Mouse (Mus musculus) heart, embryonic 13.5 days (tissue): ENCODE results near the gene Elf5. TPM values are rescaled to one million over a fixed set of nuclear protein-coding genes. Genes with fewer than 3 reads are reported as not detected.

Experiments used
- ATAC-seq: fragments of 200-750 bp; cut with Nextera tagmentation; 2 replicates; pipeline ENCODE4 v1.8.0; 2017; ENCODE audit warnings: moderate TSS enrichment; ENCODE audit not compliant: insufficient number of reproducible peaks, low FRiP score, low TSS enrichment; ENCODE audit errors: extremely low read depth
- H3K27ac ChIP-seq: fragments of 300-500 bp; sonication (generic); replicated peaks from 2 replicates; pipeline ENCODE4 v1.5.1; 2015; ENCODE audit warnings: moderate library complexity, mild to moderate bottlenecking, inconsistent platforms
- H3K27me3 ChIP-seq: fragments of 300-500 bp; sonication (generic); replicated peaks from 2 replicates; pipeline ENCODE4 v1.6.1; 2015; ENCODE audit warnings: mild to moderate bottlenecking, inconsistent platforms
- H3K36me3 ChIP-seq: fragments of 300-500 bp; sonication (generic); 2 replicates; pipeline ENCODE4 v1.6.1; 2015; ENCODE audit warnings: mild to moderate bottlenecking, inconsistent platforms
- H3K4me1 ChIP-seq: fragments of 300-500 bp; sonication (generic); 2 replicates; pipeline ENCODE4 v1.6.1; 2015; ENCODE audit warnings: inconsistent platforms
- H3K4me2 ChIP-seq: fragments of 300-500 bp; sonication (generic); 2 replicates; pipeline ENCODE4 v1.6.1; 2015; ENCODE audit warnings: inconsistent platforms, mild to moderate bottlenecking, moderate library complexity
- H3K4me3 ChIP-seq: fragments of 300-500 bp; sonication (generic); 2 replicates; pipeline ENCODE4 v1.5.1; 2015; ENCODE audit warnings: moderate library complexity, mild to moderate bottlenecking, inconsistent platforms
- H3K9ac ChIP-seq: fragments of 300-500 bp; sonication (generic); 2 replicates; pipeline ENCODE4 v1.6.1; 2015; ENCODE audit warnings: inconsistent platforms, mild to moderate bottlenecking, moderate library complexity
- H3K9me3 ChIP-seq: fragments of 300-500 bp; sonication (generic); 2 replicates; pipeline ENCODE4 v1.6.1; 2016; ENCODE audit warnings: inconsistent platforms
- WGBS: fragments of 180-500 bp; shearing (Covaris S2); methylation state at CpG from one replicate; pipeline ENCODE4 v1.1.7; 2015; ENCODE audit warnings: mixed read lengths; 5-methylcytosine and 5-hydroxymethylcytosine counted together
- polyA plus RNA-seq: library from polyadenylated mRNA; unstranded; fragments of >200 nt; fragmentation: Nextera tagmentation; extraction: Ambion mirVana; gene quantifications from 2 replicates; pipeline ENCODE4 v1.2.1, GENCODE M21; 2015

Elf5 gene
- polyA plus RNA-seq, 1 experiment from 2014 or later = not detected

DNA sequence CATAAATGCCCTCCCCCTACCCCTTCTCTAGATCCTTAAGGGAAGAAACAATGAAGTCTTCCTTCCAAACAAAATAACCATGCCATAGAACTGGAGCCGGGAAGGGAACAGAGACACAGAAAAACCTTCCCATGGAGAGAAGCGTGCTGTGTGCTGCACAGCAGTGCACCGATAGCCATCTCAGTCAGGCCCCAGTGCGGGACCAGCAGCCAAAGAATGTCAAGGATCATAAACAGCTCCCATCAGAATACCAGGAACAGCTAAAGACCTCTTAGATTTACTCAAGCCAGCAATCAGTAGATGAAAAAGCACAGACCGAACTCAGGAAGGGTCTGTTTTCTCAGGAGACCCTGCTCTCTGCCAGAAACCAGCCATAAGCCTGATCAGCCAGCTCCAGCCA is 25.0 kb downstream of the Elf5 start:
- H3K4me1 ChIP-seq = peaks cover 42% of the 10 kb centered on the region
- H3K4me3 ChIP-seq = no peak overlapping the region
- no peaks in the 10 kb centered on the region for H3K36me3 ChIP-seq
- peak; percentile 32; the same call in 1 of the 2 replicates for ATAC-seq
- 39% methylated on average over 5 of the region's 5 CpGs for WGBS
- H3K4me2 ChIP-seq = no peak overlapping the region
- H3K9me3 ChIP-seq = no peaks in the 10 kb centered on the region
- H3K27ac ChIP-seq = peak overlapping the region; percentile 69
- H3K27me3 ChIP-seq = no peaks in the 10 kb centered on the region
- 0 out of 2 replicates have a peak overlapping the region, but pooled peaks have one; percentile 17 for H3K9ac ChIP-seq

DNA sequence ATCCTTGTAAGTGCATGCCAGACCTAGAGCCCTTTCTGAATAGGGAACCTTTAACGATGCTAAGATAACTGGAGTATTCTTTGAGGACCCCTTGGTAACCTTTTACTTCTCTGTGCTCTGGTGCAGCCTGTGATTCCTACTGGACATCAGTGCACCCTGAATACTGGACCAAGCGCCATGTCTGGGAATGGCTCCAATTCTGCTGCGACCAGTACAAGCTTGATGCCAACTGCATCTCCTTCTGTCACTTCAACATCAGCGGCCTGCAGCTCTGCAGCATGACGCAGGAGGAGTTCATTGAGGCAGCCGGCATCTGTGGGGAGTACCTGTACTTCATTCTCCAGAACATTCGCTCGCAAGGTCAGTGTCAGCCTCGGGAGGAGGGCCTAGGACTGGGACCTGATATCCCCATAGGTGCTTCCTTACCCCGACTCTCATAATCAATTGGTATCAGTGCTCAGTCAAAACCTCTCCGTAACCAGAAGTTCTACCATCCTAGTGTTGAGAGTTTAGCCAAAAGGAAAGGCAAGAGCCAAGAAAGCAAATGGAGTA is 27.7 kb downstream of the Elf5 start:
- no peak overlapping the region for H3K4me3 ChIP-seq
- no peak overlapping the region for H3K27ac ChIP-seq
- H3K27me3 ChIP-seq = no peaks in the 10 kb centered on the region
- H3K4me2 ChIP-seq = peak overlapping the region; percentile 56
- H3K36me3 ChIP-seq = no peaks in the 10 kb centered on the region
- H3K9ac ChIP-seq = 0 out of 2 replicates have a peak overlapping the region, but pooled peaks have one; percentile 24
- ATAC-seq = no peak
- H3K9me3 ChIP-seq = no peaks in the 10 kb centered on the region
- peaks cover 29% of the 10 kb centered on the region for H3K4me1 ChIP-seq
- WGBS = 73% methylated on average over 11 of the region's 11 CpGs

DNA sequence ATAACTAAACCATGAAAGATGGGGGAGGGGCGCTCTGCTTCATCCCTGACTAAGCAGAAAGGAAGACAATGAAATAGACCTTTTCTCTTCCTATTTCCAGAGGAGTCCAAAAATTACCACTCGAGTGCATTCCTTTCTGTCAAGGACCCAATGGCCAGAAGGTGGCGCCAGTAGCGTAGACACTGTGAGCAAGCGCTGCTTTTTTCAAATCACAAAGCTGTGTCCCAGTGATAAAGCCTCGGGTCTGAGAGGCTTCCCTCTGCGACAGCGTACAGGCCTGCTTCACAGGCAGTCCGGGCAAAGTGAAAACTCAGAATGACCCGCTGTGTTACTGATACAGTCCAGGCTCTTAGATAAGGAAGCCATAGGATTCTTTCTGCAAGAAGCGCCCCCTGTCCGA is 28.2 kb downstream of the Elf5 start:
- Histone ChIP-seq H3K36me3 (no peaks in the 10 kb centered on the region), H3K9me3 (no peaks in the 10 kb centered on the region), H3K27me3 (no peaks in the 10 kb centered on the region), H3K4me2 (peak overlapping the region; percentile 56), H3K4me1 (peaks cover 29% of the 10 kb centered on the region), H3K4me3 (peak overlapping the region; percentile 20), H3K9ac (peak overlapping the region; percentile 56), H3K27ac (no peak overlapping the region)
- ATAC-seq = no peak
- under 1% methylated on average over 12 of the region's 12 CpGs for WGBS

DNA sequence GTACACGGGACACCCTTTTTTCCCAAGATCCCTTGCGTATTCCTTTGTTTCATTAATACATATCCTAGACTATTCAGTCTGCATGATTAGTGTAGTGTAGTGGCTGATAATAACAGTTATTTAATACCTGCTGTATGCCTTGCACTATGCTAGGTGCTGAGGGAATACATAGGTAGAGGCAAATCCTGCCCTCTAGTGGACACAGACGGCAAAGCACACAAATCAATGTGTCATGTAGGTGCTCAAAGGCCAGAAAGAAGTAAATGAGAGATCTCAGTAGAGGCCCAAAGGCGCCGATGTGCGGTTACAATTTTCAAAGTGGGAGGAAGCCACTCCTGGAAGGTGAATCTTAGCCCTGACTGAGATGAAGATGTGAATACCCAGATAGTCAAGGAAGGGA is 34.3 kb downstream of the Elf5 start:
- Histone ChIP-seq H3K4me2 (no peak overlapping the region), H3K9ac (no peak overlapping the region), H3K4me1 (peaks cover 5% of the 10 kb centered on the region), H3K4me3 (no peak overlapping the region), H3K36me3 (no peaks in the 10 kb centered on the region), H3K27me3 (peaks cover 10% of the 10 kb centered on the region), H3K9me3 (no peaks in the 10 kb centered on the region), H3K27ac (no peak overlapping the region)
- 54% methylated on average over 6 of the region's 6 CpGs for WGBS
- no peak for ATAC-seq

DNA sequence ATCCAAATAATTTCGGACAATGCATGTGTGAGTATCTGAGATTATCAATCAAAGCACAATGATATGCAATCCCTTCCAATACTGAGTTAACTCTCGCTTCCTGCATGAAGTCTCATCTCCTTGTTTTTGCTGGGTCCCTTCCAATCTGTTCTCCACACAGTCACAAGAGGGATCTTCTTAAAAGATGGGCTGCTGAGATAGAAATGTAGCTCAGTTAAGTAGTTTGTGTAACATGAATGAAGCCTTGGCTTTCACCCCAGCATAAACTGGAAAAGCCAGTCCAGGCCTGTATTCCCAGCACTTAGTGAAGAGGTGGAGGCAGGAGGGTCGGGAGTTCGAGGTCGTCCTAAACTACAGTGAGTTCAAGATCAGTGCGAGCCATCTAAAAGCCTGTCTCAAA is 34.8 kb downstream of the Elf5 start:
- H3K4me2 ChIP-seq = no peak overlapping the region
- no peak for ATAC-seq
- 82% methylated on average over 6 of the region's 6 CpGs for WGBS
- no peaks in the 10 kb centered on the region for H3K36me3 ChIP-seq
- H3K9ac ChIP-seq = no peak overlapping the region
- peaks cover 5% of the 10 kb centered on the region for H3K4me1 ChIP-seq
- peaks cover 10% of the 10 kb centered on the region for H3K27me3 ChIP-seq
- no peak overlapping the region for H3K27ac ChIP-seq
- no peaks in the 10 kb centered on the region for H3K9me3 ChIP-seq
- H3K4me3 ChIP-seq = no peak overlapping the region

DNA sequence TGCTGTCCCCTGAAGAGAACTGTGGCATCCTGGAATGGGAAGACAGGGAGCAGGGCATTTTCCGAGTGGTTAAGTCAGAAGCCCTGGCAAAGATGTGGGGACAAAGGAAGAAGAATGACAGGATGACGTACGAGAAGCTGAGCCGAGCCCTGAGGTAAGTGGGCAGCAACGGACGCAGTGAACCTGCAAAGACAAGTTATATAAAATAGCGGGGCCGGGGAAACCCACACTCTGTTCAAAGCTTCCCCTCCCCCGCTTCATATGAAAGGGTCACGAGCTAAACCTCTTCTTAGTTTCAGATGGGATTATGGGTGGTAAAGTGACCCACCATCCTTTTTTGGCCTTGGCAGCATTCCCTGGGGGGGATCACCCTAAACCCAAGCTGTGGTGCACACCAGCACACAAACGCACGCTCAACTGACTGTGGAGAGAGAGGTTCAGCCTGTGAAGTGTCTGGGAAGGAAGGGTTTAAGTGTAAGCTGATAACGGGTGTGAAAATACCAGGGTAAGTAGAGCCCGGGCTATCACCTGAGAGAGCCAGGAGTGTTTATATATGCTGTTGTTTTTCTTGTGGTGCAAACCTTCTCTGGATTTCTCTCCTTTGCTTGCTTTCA is 37.6 kb downstream of the Elf5 start:
- Histone ChIP-seq H3K4me1 (peaks cover 5% of the 10 kb centered on the region), H3K9ac (no peak overlapping the region), H3K27ac (no peak overlapping the region), H3K4me3 (no peak overlapping the region), H3K9me3 (no peaks in the 10 kb centered on the region), H3K4me2 (peak overlapping the region; percentile 26; the same call in 1 of the 2 replicates), H3K27me3 (peaks cover 10% of the 10 kb centered on the region), H3K36me3 (peaks cover 19% of the 10 kb centered on the region)
- no peak for ATAC-seq
- 34% methylated on average over 14 of the region's 14 CpGs for WGBS

DNA sequence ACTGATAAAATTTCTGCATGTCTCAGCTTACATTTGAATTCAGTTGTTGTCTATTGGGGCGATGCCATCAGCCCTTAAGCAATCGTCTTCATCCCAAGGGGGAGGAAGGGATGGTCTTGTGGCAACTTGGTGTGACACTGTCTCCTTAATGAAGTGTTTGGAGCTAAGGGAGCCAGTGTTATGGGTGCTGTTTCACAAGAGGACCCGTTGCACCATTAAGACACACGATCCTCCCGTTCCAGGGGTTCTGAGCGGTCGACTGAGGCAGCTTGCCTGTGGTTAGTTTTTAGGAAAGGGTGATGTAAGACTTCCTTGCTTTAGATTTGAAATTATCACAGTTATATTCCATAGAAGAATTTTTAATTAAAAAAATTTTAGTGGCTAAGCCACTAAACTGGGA is 38.3 kb downstream of the Elf5 start:
- no peak for ATAC-seq
- Histone ChIP-seq H3K9me3 (no peaks in the 10 kb centered on the region), H3K4me1 (peaks cover 5% of the 10 kb centered on the region), H3K4me3 (no peak overlapping the region), H3K4me2 (no peak overlapping the region), H3K27me3 (peaks cover 10% of the 10 kb centered on the region), H3K36me3 (peaks cover 27% of the 10 kb centered on the region), H3K27ac (no peak overlapping the region), H3K9ac (no peak overlapping the region)
- WGBS = 79% methylated on average over 7 of the region's 7 CpGs

DNA sequence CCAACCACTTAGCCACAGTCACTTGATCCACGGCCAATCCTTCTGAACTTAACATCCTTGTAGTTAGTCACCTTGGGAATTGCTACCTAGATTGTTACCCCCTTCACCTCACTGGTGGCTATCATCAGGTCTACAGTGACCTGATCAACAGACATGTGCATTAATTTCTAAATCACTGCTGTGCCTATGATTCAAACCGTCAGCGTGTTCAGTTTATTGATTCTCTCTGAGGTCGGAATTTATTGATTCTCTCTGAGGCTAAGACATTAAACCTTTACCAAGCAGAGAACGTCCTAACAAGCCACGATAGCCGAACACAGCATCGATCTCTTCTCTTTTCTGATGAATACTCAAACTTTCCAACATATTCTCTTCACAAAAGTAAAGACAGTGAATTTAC is 38.8 kb downstream of the Elf5 start:
- peaks cover 10% of the 10 kb centered on the region for H3K27me3 ChIP-seq
- H3K4me3 ChIP-seq = no peak overlapping the region
- no peak overlapping the region for H3K9ac ChIP-seq
- no peak overlapping the region for H3K4me2 ChIP-seq
- peaks cover 5% of the 10 kb centered on the region for H3K4me1 ChIP-seq
- H3K27ac ChIP-seq = no peak overlapping the region
- WGBS = 89% methylated on average over 8 of the region's 8 CpGs
- peaks cover 31% of the 10 kb centered on the region for H3K36me3 ChIP-seq
- no peak for ATAC-seq
- no peaks in the 10 kb centered on the region for H3K9me3 ChIP-seq

DNA sequence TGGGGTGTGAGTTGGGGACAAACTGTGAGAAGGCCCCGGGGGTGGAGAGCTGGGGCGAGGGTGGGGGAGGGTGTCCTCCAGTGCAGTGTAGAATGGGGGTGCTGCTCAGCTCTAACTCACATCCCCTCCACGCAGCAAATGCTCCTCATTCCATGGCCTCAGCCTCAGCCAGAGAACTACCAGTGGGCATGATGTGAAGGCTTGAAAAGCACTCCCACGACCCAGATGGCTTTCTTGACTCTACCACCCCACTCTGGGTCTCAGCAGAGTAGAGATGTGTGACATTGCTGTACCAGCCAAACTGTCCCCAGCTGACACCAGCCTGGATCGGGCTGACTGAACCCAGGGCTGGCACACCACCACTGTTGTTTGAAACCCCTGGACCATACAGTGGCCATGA is 41.1 kb downstream of the Elf5 start:
- no peak for ATAC-seq
- Histone ChIP-seq H3K27ac (no peak overlapping the region), H3K9ac (no peak overlapping the region), H3K4me2 (no peak overlapping the region), H3K4me1 (peaks cover 5% of the 10 kb centered on the region), H3K4me3 (no peak overlapping the region), H3K9me3 (no peaks in the 10 kb centered on the region), H3K27me3 (peaks cover 4% of the 10 kb centered on the region), H3K36me3 (peaks cover 49% of the 10 kb centered on the region)
- 82% methylated on average over 5 of the region's 5 CpGs for WGBS

DNA sequence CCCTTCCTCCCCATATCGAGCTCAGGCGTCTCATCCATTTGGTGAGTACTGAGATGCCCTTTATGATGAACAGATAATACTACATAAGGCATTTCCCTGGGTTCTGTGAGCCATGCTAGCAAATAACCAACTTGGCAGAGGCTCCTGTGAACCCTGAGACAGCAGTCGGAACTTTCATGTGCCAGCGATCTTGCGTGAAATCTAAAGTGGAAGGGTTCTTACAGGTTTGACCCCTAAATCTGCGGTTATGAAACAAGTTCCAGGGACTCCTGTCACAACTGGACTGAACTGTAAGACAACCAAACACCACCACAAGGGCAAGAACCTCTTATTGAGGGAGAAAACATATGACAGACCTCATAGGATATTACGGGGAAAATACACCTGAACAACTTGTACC is 44.3 kb downstream of the Elf5 start:
- no peak for ATAC-seq
- 95% methylated on average over 7 of the region's 7 CpGs for WGBS
- Histone ChIP-seq H3K27ac (no peak overlapping the region), H3K4me2 (no peak overlapping the region), H3K4me1 (no peaks in the 10 kb centered on the region), H3K9me3 (no peaks in the 10 kb centered on the region), H3K4me3 (no peak overlapping the region), H3K9ac (no peak overlapping the region), H3K27me3 (no peaks in the 10 kb centered on the region), H3K36me3 (peaks cover 80% of the 10 kb centered on the region)

DNA sequence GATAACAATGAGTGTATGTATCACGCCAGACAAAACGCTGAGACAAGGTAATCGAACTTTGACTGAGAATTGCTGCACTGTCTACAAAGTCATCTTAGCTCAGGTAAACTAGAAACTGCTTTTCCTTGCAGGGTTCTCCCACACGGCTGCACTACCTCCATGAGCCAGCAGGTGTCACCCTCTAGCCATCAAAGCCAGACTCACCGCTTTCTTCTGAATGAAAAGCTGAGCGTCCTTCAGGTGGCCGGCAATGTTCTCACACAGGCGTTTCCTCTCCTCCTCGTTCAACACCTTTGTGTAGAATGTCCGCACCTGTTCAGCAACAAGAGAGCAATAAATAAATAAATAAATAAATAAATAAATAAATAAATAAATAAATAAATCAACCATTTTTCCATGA is 45.2 kb downstream of the Elf5 start:
- Histone ChIP-seq H3K27ac (no peak overlapping the region), H3K27me3 (no peaks in the 10 kb centered on the region), H3K36me3 (peaks cover 88% of the 10 kb centered on the region), H3K4me2 (no peak overlapping the region), H3K4me3 (no peak overlapping the region), H3K9me3 (no peaks in the 10 kb centered on the region), H3K9ac (no peak overlapping the region), H3K4me1 (no peaks in the 10 kb centered on the region)
- WGBS = 14% methylated on average over 10 of the region's 10 CpGs
- ATAC-seq = no peak

DNA sequence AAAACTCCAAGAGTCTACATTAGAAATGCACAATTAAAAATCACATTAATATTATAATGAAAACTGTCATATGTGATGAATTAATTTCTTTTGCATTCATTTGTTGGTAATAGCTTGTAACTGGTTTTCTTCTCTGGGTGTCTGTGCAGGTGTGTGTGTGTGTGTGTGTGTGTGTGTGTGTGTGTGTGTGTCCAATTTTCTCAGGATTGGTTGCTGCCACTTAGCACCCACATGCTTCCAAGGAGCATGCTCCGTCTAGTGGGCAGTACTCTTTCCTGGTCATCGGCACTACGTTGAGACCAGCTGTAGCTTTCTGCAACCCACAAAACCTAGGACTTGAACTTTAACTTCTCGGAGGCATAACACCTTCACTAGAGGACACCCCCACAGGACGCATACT is 45.6 kb downstream of the Elf5 start:
- no peak overlapping the region for H3K9ac ChIP-seq
- no peaks in the 10 kb centered on the region for H3K27me3 ChIP-seq
- 89% methylated on average over 5 of the region's 5 CpGs for WGBS
- H3K36me3 ChIP-seq = peaks cover 92% of the 10 kb centered on the region
- no peaks in the 10 kb centered on the region for H3K9me3 ChIP-seq
- no peaks in the 10 kb centered on the region for H3K4me1 ChIP-seq
- H3K27ac ChIP-seq = no peak overlapping the region
- no peak for ATAC-seq
- H3K4me2 ChIP-seq = no peak overlapping the region
- H3K4me3 ChIP-seq = no peak overlapping the region
